Mouse (Mus musculus) v-Abl transformed pro-B cells (cell line): ENCODE data around the gene Cacna2d2.

ENCODE experiments used
- in situ Hi-C, 2 experiments: fragments of 400-800 bp; cut with MboI; formaldehyde crosslinking; loops; one replicate each; pipeline ENCODE4 v1.15.1; 2025; ENCODE audit not compliant: unreplicated experiment in 2 of 2

The Cacna2d2 gene

DNA sequence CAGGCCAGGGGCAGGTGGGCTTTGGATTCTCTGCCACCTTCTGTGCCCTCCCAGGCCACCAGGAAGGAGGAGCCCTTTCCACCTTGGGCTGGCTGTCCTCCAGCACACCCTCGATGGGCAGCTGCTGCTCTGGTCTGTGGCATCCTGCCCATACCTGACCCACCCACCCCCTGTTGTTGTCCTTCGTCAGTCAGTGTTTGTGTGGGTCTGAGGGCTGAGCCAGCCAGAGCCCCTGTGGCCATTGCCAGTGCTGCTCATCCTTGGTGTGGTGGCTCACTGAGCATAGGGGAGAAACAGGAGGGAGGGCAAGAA lies 122.9 kb downstream of the Cacna2d2 start:
- in situ Hi-C loops, result loop anchor here (10.0 to 25.0 kb wide), 2 partner anchors 285 to 848 kb away; partner anchors contain the start of gene Dock3 (in 2 of the 2)

DNA sequence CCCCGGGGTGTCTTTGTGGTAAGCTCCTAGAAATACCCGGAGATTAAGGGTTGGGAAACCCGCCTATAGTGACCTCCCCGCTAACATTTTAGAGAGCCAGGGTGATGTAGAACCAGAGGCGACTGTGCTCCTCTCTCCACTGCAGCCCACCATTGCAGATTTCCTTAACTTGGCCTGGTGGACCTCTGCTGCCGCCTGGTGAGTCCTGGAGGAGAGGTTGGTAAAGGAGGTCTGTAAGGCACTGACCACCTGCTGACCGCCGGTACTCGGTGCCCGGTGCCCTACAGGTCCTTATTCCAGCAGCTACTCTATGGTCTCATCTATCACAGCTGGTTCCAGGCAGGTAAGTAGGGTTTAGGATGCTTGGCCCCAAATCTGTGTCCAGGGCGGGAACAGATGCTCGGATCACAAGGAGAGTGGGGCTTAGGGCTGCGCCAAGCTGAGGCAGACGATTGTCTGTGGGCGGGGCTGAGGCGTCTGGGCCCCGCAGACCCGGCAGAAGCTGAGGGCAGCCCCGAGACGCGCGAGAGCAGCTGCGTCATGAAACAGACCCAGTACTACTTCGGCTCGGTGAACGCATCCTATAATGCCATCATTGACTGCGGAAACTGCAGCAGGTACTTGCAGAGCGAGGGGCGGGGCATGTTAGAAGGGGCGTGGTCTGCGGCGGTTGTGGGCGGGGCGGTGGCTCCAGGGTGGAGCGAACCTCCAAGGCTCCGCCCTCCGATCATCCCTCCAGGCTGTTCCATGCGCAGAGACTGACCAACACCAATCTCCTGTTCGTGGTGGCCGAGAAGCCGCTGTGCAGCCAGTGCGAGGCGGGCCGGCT lies 127.0 kb downstream of the Cacna2d2 start:
- in situ Hi-C loops, result loop anchor here (10.0 to 25.0 kb wide), 3 partner anchors 852 to 1561 kb away; partner anchors contain the start of genes Ccdc51 (in 1 of the 2), Glyctk (in 1 of the 2), Plxnb1 (in 1 of the 2) and Tma7 (in 1 of the 2)

DNA sequence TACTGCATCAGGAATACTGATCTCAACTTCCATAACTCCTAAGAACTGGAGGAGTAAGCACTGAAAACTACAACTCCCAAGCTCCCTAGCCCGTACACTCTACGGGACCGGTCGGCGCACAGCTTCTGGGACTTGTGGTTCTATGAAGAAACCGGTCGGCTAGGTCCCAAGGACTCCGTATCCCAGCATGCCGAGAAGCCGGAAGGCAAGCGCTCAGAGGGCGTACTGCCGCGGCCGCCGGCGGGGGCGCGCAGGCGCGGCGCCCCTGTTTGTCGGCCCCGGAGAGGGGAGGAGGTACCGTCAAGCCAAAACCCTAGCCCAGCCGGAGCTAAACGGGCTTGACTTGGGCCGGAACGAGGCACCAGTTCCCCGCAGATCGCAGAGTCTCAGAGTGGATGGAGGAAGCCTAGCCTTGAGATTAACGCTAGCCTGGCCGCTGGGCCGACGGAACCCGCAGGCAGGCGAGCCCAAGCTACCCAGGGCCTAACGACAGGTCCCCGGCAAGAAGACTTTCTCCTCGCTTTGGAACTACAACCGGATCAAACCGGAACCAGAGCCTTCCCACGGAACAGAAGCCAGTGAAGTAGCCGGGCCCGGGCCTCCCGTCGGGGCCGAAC lies 134.5 kb downstream of the Cacna2d2 start, which contains the start of gene Tmem115:
Tmem115 (plus strand) TSS at position 155 of the 617 bp plus-strand sequence.
- in situ Hi-C loops, result loop anchor here (10.0 to 25.0 kb wide), 4 partner anchors 239 to 1553 kb away; partner anchors contain the start of genes Ccdc51 (in 1 of the 2), Cish (in 1 of the 2), Glyctk (in 1 of the 2) and Manf (in 1 of the 2)

DNA sequence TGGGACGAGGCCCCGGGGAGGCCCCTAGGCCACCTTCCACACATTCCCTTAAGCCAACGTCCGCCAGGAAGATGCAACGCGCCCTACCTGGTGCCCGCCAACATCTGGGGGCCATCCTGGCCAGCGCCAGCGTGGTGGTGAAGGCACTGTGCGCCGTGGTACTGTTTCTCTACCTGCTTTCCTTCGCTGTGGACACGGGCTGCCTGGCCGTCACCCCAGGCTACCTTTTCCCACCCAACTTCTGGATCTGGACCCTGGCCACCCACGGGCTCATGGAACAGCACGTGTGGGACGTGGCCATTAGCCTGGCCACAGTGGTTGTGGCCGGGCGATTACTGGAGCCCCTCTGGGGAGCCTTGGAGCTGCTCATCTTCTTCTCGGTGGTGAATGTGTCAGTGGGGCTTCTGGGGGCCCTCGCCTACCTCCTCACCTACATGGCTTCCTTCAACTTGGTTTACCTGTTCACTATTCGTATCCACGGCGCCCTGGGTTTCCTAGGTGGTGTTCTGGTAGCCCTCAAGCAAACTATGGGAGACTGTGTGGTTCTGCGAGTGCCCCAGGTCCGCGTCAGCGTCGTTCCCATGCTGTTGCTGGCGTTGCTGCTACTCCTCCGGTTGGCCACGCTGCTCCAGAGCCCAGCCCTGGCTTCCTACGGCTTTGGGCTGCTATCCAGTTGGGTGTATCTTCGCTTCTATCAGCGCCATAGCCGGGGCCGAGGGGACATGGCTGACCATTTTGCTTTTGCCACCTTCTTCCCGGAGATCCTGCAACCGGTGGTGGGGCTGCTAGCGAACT lies 135.2 kb downstream of the Cacna2d2 start:
- in situ Hi-C loops, result loop anchor here (10.0 to 25.0 kb wide), 4 partner anchors 240 to 1553 kb away; partner anchors contain the start of genes Ccdc51 (in 1 of the 2), Cish (in 1 of the 2), Glyctk (in 1 of the 2) and Manf (in 1 of the 2)

DNA sequence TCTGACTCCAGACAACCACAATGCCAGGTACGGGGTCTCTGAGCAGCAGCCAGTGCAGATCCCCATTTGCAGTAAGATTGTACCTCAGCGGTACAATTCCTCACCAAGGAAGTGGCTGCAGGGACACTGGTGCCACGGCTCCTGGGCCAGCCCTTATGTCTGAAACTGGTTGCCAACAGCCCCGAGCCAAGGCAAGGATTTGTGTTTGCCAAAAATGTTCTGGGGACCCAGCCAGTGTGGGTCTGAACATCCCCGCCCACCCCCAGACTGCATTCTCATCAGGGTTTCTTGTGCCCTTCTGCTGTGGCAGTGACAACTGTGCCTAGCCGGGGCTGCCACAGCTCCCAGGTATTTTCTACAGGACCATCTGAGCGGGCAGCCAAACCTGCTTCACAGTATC lies 138.8 kb downstream of the Cacna2d2 start:
- in situ Hi-C loops, result loop anchor here (10.0 to 25.0 kb wide), 4 partner anchors 243 to 1549 kb away; partner anchors contain the start of genes Ccdc51 (in 1 of the 2), Cish (in 1 of the 2), Glyctk (in 1 of the 2) and Manf (in 1 of the 2)

DNA sequence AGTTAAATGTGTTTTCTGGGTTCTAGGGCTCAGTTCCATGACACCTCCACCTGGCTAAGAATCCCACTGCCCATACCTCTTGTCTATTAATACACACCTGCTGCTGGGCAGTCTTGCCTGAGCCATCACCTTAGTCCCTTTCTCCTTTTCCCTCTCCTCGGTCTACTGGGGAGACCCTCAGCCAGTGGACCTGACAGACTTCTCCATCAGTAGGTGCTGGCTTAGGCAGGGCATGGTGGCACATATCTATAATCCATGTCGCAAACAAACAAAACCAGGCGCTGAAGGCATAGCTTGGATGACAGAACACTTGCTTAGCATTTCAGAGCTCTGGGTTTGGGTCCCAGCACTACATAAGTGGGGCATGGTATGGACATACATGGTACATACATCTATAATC lies 139.3 kb downstream of the Cacna2d2 start:
- in situ Hi-C loops, result loop anchor here (10.0 to 25.0 kb wide), 4 partner anchors 244 to 1549 kb away; partner anchors contain the start of genes Ccdc51 (in 1 of the 2), Cish (in 1 of the 2), Glyctk (in 1 of the 2) and Manf (in 1 of the 2)

DNA sequence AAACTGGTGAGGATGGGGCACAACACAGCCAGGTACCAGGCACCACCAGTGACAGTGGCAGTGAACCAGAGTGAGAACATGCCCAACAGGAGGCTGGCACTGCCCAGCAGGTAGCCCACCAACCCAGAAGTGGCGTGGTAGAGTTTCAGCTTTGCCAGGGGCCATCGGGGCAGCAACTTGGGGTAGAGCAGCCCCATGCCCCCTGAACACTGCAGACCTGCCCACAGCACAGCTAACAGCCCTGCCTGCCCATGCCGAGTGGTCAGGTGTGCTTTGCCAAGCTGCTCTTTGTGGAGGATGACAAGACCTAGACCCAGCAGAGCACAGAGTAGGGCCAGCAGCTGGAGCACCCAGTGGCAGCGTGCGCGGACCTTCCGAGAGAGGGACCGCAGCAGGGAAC lies 140.5 kb downstream of the Cacna2d2 start:
- in situ Hi-C loops, result loop anchor here (10.0 to 25.0 kb wide), 4 partner anchors 245 to 1547 kb away; partner anchors contain the start of genes Ccdc51 (in 1 of the 2), Cish (in 1 of the 2), Glyctk (in 1 of the 2) and Manf (in 1 of the 2)

DNA sequence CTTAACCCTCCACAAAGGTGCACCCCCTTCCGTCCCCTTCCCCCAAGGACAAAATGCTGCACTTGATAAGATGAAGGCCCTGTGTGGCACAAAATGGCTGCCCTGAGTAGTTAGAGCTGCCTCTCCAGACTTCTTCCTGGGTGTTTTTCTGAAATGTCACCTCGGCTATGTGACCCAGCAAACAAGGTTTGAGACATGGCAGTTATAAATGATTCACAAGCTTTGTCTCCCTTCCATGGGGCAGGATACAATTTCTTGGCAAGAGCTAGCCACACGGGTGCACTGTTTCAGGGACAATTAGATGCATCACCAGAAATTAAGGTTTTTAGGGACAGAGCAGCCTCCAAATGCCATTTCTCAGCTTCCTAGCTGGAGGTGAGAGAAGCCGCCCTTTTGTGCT lies 141.0 kb downstream of the Cacna2d2 start:
- in situ Hi-C loops, result loop anchor here (25.0 kb wide), 2 partner anchors 1378 to 1547 kb away; partner anchors contain the start of genes Ccdc51 (in 1 of the 2), Glyctk (in 1 of the 2), Plxnb1 (in 1 of the 2) and Tma7 (in 1 of the 2)

DNA sequence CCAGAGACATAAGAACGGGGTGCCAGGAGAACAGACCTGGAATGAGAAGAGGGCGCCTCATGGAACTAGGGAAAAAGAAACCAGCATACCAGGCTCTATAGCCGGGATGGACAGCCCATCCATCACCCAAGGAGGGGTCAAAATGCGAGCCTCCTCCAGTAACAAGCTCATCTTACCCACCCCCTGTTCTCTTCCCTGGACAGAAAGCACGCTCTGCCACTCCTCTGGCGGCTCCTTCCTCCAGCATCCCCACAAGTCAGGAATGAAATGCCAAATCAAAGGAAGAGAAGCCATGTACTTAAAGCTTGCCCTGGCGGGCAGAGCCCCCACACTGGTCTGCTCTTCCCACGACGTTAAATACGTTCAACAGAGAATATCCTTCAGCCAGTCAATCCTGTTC lies 141.6 kb downstream of the Cacna2d2 start:
- in situ Hi-C loops, result loop anchor here (25.0 kb wide), 2 partner anchors 1379 to 1546 kb away; partner anchors contain the start of genes Ccdc51 (in 1 of the 2), Glyctk (in 1 of the 2), Plxnb1 (in 1 of the 2) and Tma7 (in 1 of the 2)

DNA sequence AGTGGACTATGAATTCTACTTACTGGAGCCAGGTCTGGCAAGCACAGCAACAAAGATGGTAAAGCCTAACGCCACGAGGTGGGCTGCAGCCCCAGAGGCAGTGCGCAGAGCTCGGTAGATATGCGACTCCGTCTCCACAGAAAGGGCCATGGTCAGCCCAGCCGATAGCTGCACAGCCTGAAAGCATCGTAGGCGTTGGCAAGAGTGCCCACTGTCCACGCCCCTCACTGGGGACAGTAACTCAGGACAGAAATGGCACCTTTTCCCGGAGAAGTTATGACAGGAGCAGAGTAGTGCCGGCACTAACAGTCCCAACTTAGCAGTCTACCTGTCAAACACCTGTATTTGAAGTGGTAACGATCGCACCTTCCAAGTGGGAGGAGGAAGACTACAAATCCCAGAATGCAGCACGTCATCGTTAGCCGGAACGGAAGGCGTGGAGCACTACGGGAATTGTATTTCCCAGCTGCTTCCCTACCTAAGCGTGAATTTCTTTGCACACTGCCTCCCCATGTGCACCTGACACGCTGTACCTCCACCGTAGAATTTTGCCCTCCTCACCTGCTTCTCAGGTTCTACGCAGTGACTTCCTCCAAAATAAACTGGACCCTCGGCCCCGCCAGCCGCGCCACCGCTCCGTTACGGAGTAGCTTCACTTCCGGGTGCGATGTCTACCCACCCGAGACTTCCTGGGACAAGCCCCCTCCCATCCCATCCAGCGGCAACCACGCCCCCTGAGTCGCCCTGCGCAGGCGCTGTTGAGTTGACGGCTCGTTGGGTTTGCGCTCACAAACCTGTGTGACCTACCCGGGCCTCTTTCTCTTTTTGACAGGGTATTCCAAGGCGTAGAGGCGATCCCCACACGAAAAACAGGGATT lies 142.3 kb downstream of the Cacna2d2 start, which contains the start of the genes Cyb561d2 and Nprl2:
Cyb561d2 (minus strand) TSS at position 720 of the 878 bp plus-strand sequence.
Nprl2 (plus strand) TSS at position 753 of the 878 bp plus-strand sequence.
- in situ Hi-C loops, result loop anchor here (25.0 kb wide), 2 partner anchors 1379 to 1546 kb away; partner anchors contain the start of genes Ccdc51 (in 1 of the 2), Glyctk (in 1 of the 2), Plxnb1 (in 1 of the 2) and Tma7 (in 1 of the 2)

DNA sequence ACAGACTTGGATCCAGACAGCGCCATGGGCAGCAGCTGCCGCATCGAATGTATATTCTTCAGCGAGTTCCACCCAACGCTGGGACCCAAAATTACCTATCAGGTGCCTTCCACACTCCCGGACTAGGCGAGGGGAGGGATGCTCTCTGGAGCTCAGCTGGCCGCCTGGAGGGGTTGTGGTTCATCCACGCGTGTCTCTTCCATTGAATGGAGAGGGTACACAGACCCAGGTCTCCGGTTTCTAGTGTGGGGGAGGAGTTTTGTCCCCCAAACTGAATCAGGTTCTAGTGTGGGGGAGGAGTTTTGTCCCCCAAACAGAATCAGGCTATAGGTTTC lies 142.9 kb downstream of the Cacna2d2 start:
- in situ Hi-C loops, result loop anchor here (25.0 kb wide), 2 partner anchors 1380 to 1545 kb away; partner anchors contain the start of genes Ccdc51 (in 1 of the 2), Glyctk (in 1 of the 2), Plxnb1 (in 1 of the 2) and Tma7 (in 1 of the 2)

DNA sequence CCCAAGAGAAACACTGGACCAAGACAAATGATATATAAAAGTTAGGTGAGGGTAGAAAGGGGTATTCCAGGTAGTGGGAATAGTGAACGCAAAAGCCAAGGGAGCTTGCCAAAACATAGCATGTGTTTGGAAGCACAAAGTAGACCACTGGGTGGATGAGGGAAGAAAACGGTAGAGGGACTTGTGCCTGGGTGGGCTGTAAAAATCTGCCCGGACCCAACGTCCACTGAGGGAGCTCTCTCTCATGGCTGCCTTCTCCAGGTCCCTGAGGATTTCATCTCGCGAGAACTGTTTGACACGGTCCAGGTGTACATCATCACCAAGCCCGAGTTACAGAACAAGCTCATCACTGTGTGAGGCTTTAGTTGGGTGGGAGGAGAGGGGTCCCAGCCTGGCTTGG lies 143.3 kb downstream of the Cacna2d2 start:
- in situ Hi-C loops, result loop anchor here (25.0 kb wide), 2 partner anchors 1380 to 1545 kb away; partner anchors contain the start of genes Ccdc51 (in 1 of the 2), Glyctk (in 1 of the 2), Plxnb1 (in 1 of the 2) and Tma7 (in 1 of the 2)

DNA sequence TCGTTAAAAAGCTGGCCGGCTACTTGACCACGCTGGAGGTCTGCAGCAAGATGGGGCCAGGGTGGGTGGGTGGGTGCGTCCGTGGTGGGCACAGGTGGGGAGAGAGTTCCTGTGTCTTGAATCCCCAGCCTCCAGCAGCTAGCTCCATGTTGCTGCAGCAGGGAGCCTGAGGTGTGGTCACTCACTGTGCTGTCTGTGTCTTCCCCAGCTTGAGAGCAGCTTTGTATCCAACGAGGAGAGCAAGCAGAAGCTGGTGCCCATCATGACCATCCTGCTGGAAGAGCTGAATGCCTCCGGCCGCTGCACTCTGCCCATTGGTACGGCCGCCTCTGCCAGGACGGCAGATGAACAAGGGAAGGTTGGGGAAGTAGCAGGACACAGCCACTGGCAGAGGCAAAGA lies 143.9 kb downstream of the Cacna2d2 start:
- in situ Hi-C loops, result loop anchor here (25.0 kb wide), 2 partner anchors 1381 to 1544 kb away; partner anchors contain the start of genes Ccdc51 (in 1 of the 2), Glyctk (in 1 of the 2), Plxnb1 (in 1 of the 2) and Tma7 (in 1 of the 2)

DNA sequence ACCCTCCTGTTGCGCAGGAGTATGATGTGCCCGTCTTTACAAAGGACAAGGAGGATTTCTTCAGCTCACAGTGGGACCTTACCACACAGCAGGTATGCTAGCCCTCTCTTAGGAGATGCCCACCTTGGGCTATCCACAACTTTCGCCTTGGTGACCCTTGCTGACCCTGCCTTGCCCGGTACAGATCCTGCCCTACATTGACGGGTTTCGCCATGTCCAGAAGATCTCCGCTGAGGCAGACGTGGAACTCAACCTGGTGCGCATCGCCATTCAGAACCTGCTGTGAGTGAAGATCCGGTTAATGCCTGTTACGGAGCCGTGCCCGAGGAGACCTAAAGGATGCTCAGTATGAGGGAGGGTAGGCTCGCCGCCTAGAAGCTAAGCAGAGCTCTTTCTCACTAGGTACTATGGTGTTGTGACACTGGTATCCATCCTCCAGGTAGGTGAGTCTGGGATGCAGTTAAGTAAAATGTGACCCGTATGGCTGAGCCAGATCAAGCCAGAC lies 144.8 kb downstream of the Cacna2d2 start:
- in situ Hi-C loops, result loop anchor here (25.0 kb wide), 2 partner anchors 1382 to 1543 kb away; partner anchors contain the start of genes Ccdc51 (in 1 of the 2), Glyctk (in 1 of the 2), Plxnb1 (in 1 of the 2) and Tma7 (in 1 of the 2)

DNA sequence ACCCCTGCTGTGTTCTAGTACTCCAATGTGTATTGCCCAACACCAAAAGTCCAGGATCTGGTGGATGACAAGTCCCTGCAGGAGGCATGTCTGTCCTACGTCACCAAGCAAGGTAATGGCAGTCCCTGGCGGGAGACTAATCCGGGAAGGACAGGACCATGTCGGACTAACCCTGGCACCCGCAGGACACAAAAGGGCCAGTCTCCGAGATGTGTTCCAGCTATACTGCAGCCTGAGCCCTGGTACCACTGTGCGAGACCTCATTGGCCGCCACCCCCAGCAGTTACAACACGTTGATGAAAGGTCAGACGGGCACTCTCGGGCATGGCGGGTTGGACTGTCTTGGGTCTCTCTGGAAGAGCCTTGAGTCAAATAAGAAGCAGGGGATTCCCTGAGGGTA lies 145.3 kb downstream of the Cacna2d2 start:
- in situ Hi-C loops, result loop anchor here (25.0 kb wide), 2 partner anchors 1382 to 1543 kb away; partner anchors contain the start of genes Ccdc51 (in 1 of the 2), Glyctk (in 1 of the 2), Plxnb1 (in 1 of the 2) and Tma7 (in 1 of the 2)

DNA sequence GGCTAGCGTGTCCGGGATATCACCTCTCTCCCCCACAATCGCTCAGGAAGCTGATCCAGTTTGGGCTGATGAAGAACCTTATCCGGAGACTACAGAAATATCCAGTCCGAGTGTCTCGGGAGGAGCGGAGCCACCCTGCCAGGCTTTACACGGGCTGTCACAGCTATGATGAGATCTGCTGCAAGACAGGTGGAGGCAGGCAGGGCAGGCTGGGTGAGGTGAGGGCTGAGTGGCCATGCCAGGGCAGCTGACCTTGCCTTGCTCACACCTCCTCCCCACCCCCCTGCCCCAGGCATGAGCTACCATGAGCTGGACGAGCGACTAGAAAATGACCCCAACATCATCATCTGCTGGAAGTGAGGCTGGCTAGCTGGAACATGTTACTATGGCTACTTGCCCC lies 145.8 kb downstream of the Cacna2d2 start:
- in situ Hi-C loops, result loop anchor here (25.0 kb wide), 2 partner anchors 1383 to 1542 kb away; partner anchors contain the start of genes Ccdc51 (in 1 of the 2), Glyctk (in 1 of the 2), Plxnb1 (in 1 of the 2) and Tma7 (in 1 of the 2)

DNA sequence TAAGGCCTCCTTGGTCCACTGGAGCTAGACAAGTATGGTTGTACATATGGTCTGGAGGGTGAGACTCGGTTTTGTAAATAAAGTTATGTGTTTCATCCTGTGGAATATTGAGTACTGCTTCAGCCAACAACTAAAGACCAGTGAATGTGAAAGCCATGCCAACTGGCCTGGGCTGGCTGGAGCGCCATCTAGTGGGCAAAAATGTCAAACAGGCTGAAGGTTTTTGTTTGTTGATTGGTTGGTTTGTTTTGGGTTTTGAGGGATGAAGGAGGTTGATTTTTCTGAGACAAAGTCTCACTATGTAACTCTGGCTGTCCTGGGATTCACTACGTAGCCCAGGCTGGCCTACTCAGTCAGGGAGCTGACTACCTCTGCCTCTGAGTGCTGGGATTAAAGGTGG lies 146.2 kb downstream of the Cacna2d2 start:
- in situ Hi-C loops, result loop anchor here (25.0 kb wide), 2 partner anchors 1383 to 1542 kb away; partner anchors contain the start of genes Ccdc51 (in 1 of the 2), Glyctk (in 1 of the 2), Plxnb1 (in 1 of the 2) and Tma7 (in 1 of the 2)
